Mouse (Mus musculus) A20 (cell line): ENCODE measurements around the gene Rab43.
"Not testable (repeated sequence)": the region's sequence is repeated elsewhere in the genome, so short reads cannot be mapped to it uniquely, and the experiment has no call there.

ENCODE experiments used
- DNase-seq: peaks from one replicate; pipeline ENCODE4 v3.0.0-alpha.2; 2011; ENCODE audit warnings: low read depth, low spot score

The Rab43 gene

GRCm38 (mm10) chr6:87787108-87787890 is 24.7 kb downstream of the Rab43 start:
- no peak for DNase-seq

GRCm38 (mm10) chr6:87786621-87787020 is 25.3 kb downstream of the Rab43 start:
- DNase-seq, result no peak

GRCm38 (mm10) chr6:87784033-87784432 is 27.9 kb downstream of the Rab43 start:
- DNase-seq, result no peak

- DNase-seq, result no peak
These were observed 31.2 kb downstream of the Rab43 start for GRCm38 (mm10) chr6:87780546-87781301.

- DNase-seq, result peak; percentile 10
These were observed 32.5 kb downstream of the Rab43 start for GRCm38 (mm10) chr6:87779174-87780165.

- DNase-seq, result no peak
These were observed 33.4 kb downstream of the Rab43 start for GRCm38 (mm10) chr6:87778294-87779173.

GRCm38 (mm10) chr6:87777842-87778241 is 34.1 kb downstream of the Rab43 start, which contains the start of gene Gp9:
Gene Gp9, plus strand, starts transcription at chr6:87778072.
- DNase-seq, result no peak

- DNase-seq, result no peak
These were observed 35.3 kb downstream of the Rab43 start for GRCm38 (mm10) chr6:87776663-87777062.

- DNase-seq, result no peak
These were observed 36.2 kb downstream of the Rab43 start for GRCm38 (mm10) chr6:87775588-87776245.

- DNase-seq, result no peak
These were observed 37.1 kb downstream of the Rab43 start for GRCm38 (mm10) chr6:87774909-87775308.

GRCm38 (mm10) chr6:87774466-87774865 is 37.5 kb downstream of the Rab43 start:
- no peak for DNase-seq

GRCm38 (mm10) chr6:87770626-87771025 is 41.3 kb downstream of the Rab43 start:
- peak; percentile 13 for DNase-seq

GRCm38 (mm10) chr6:87764296-87764695 is 47.7 kb downstream of the Rab43 start:
- DNase-seq, result not testable (repeated sequence)

GRCm38 (mm10) chr6:87763376-87764280 is 48.3 kb downstream of the Rab43 start:
- DNase-seq, result peak; percentile 57

GRCm38 (mm10) chr6:87762161-87762560 is 49.8 kb downstream of the Rab43 start:
- DNase-seq, result no peak

GRCm38 (mm10) chr6:87759850-87760249 is 52.1 kb downstream of the Rab43 start:
- no peak for DNase-seq

- no peak for DNase-seq
These were observed 52.6 kb downstream of the Rab43 start for GRCm38 (mm10) chr6:87759404-87759803.

GRCm38 (mm10) chr6:87756896-87757295 is 55.1 kb downstream of the Rab43 start:
- no peak for DNase-seq

GRCm38 (mm10) chr6:87755196-87755595 is 56.8 kb downstream of the Rab43 start:
- DNase-seq, result no peak
